Comparison of ENCODE assay signal across 8 mouse cellular contexts in genomic region chr9:58489133-58489864, GRCm38 (mm10). TPM values are rescaled to one million over a fixed set of nuclear protein-coding genes. Genes with fewer than 3 reads are reported as not detected.
A peak's percentile ranks its signal among the peaks of the same experiment; 100 is the strongest.
DNase-seq lines count a peak whose midpoint lies in the region; ATAC-seq and TF ChIP-seq lines count a peak whose summit lies in the region.

No protein-coding gene starts in this region.

- WGBS in heart, embryonic 15.5 days = 9% methylated on average over 13 of the region's 13 CpGs
- WGBS in forebrain, embryonic 10.5 days = 1% methylated on average over 13 of the region's 13 CpGs
- WGBS in limb, embryonic 15.5 days = 4% methylated on average over 13 of the region's 13 CpGs
- 7% methylated on average over 13 of the region's 13 CpGs for WGBS in stomach, postnatal 0 days

- H3K27me3 ChIP-seq in heart, embryonic 15.5 days = peaks cover 63% of the 10 kb centered on the region
- peaks cover 87% of the 10 kb centered on the region for H3K27me3 ChIP-seq in forebrain, embryonic 10.5 days (ENCODE audit: poor library complexity, severe bottlenecking)
- H3K27me3 ChIP-seq in limb, embryonic 15.5 days = peaks cover 11% of the 10 kb centered on the region
- peaks cover 5% of the 10 kb centered on the region; the same call in 1 of the 2 replicates for H3K27me3 ChIP-seq in stomach, postnatal 0 days (ENCODE audit: control insufficient read depth, insufficient read depth, low read length)

- no peak for TF ChIP-seq EP300 in stomach, postnatal 0 days (optimal IDR thresholded peaks at IDR 0.05)

- H3K27ac ChIP-seq in heart, embryonic 15.5 days = 0 out of 2 replicates have a peak overlapping the region, but pooled peaks have one; percentile 74
- peak overlapping the region; percentile 88 for H3K27ac ChIP-seq in forebrain, embryonic 10.5 days
- peak overlapping the region; percentile 90 for H3K27ac ChIP-seq in limb, embryonic 15.5 days
- H3K27ac ChIP-seq in stomach, postnatal 0 days (replicated peaks) = no peak overlapping the region

- no peak for DNase-seq in heart, adult 9 months (ENCODE audit: low spot score in 2 of 2)
- peak; percentile 20 for DNase-seq in adrenal gland, postnatal 14 days
- peak; percentile 22 for DNase-seq in forebrain, embryonic 10.5 days (ENCODE audit: extremely low spot score, low spot score)
- no peak for DNase-seq in stomach, postnatal 0 days (ENCODE audit: low spot score)
- no peak for DNase-seq in layer of hippocampus, adult 18-20 months (ENCODE audit: low spot score in 2 of 2)
- DNase-seq in thymus, postnatal 25 days = no peak

- no peaks in the 10 kb centered on the region for H3K9me3 ChIP-seq in heart, embryonic 15.5 days (replicated peaks)
- H3K9me3 ChIP-seq in forebrain, embryonic 10.5 days = no peaks in the 10 kb centered on the region
- H3K9me3 ChIP-seq in limb, embryonic 15.5 days = no peaks in the 10 kb centered on the region
- no peaks in the 10 kb centered on the region for H3K9me3 ChIP-seq in stomach, postnatal 0 days (ENCODE audit: control insufficient read depth, low read length)

- peaks cover 21% of the 10 kb centered on the region for H3K4me1 ChIP-seq in heart, embryonic 15.5 days (replicated peaks)
- peaks cover 37% of the 10 kb centered on the region for H3K4me1 ChIP-seq in forebrain, embryonic 10.5 days
- H3K4me1 ChIP-seq in limb, embryonic 15.5 days = peaks cover 37% of the 10 kb centered on the region
- H3K4me1 ChIP-seq in stomach, postnatal 0 days (replicated peaks; ENCODE audit: control insufficient read depth, insufficient read depth) = no peaks in the 10 kb centered on the region

- no peak for TF ChIP-seq CTCF in stomach, postnatal 0 days (IDR thresholded peaks at IDR 0.05; ENCODE audit: low read depth)

- H3K4me3 ChIP-seq in heart, embryonic 15.5 days = peak overlapping the region; percentile 78
- H3K4me3 ChIP-seq in forebrain, embryonic 10.5 days = peak overlapping the region; percentile 76
- H3K4me3 ChIP-seq in limb, embryonic 15.5 days = peak overlapping the region; percentile 73
- H3K4me3 ChIP-seq in stomach, postnatal 0 days (ENCODE audit: low read depth, low read length) = peak overlapping the region; percentile 62

- no peak for ATAC-seq in heart, embryonic 15.5 days (replicated peaks; ENCODE audit: insufficient number of reproducible peaks, insufficient read depth, low FRiP score, low read depth)
- ATAC-seq in limb, embryonic 15.5 days (ENCODE audit: insufficient number of reproducible peaks, low FRiP score, low TSS enrichment, low read depth) = no peak; the same call in 1 of the 2 replicates
- no peak; the same call in 1 of the 2 replicates for ATAC-seq in stomach, postnatal 0 days (ENCODE audit: low FRiP score, low TSS enrichment)

- peak overlapping the region; percentile 79 for H3K9ac ChIP-seq in heart, embryonic 15.5 days
- peak overlapping the region; percentile 76 for H3K9ac ChIP-seq in limb, embryonic 15.5 days
- peak overlapping the region; percentile 71 for H3K9ac ChIP-seq in stomach, postnatal 0 days (ENCODE audit: low read length)

- peak overlapping the region; percentile 99 for H3K4me2 ChIP-seq in heart, embryonic 15.5 days
- H3K4me2 ChIP-seq in limb, embryonic 15.5 days = peak overlapping the region; percentile 93
- peak overlapping the region; percentile 95 for H3K4me2 ChIP-seq in stomach, postnatal 0 days (replicated peaks; ENCODE audit: low read depth)

- H3K36me3 ChIP-seq in heart, embryonic 15.5 days = no peaks in the 10 kb centered on the region
- H3K36me3 ChIP-seq in forebrain, embryonic 10.5 days (replicated peaks) = no peaks in the 10 kb centered on the region
- no peaks in the 10 kb centered on the region for H3K36me3 ChIP-seq in limb, embryonic 15.5 days
- no peaks in the 10 kb centered on the region for H3K36me3 ChIP-seq in stomach, postnatal 0 days (ENCODE audit: control insufficient read depth, insufficient read depth, low read length)

RNA-seq across cellular contexts. Expression of gene Insyn1, which starts 0.9 kb away (rescaled TPM):
- polyA plus RNA-seq in heart, embryonic 15.5 days (2015; fragmentation: Nextera tagmentation; extraction: Ambion mirVana) = 0.71 and 1.4 TPM in 2 replicates
- total RNA-seq in adrenal gland, postnatal 14 days (2021) = 8.0 and 8.9 TPM in 2 replicates
- polyA plus RNA-seq in forebrain, embryonic 10.5 days (2016; fragmentation: Nextera tagmentation; extraction: Ambion mirVana) = 0.66 TPM in 2 replicates
- 2.9 and 3.2 TPM in 2 replicates for polyA plus RNA-seq in limb, embryonic 15.5 days (2015; fragmentation: Nextera tagmentation; extraction: Ambion mirVana)
- 0.58 and 0.94 TPM in 2 replicates for polyA plus RNA-seq in stomach, postnatal 0 days (2015; fragmentation: Nextera tagmentation; extraction: Ambion mirVana)
- total RNA-seq in layer of hippocampus, adult 18-20 months (2021) = 100 to 1,000 TPM; 255 to 268 TPM

Comparison
In these comparisons a context has a peak if more than half of its experiments do, and no peak if none do; other contexts are left out.
1. DNase-seq: peak in adrenal gland, postnatal 14 days (single experiment) and forebrain, embryonic 10.5 days (single experiment); none in heart, adult 9 months (0 of 2), stomach, postnatal 0 days (single experiment), layer of hippocampus, adult 18-20 months (0 of 2) and thymus, postnatal 25 days (single experiment).
2. Peak in every context shown above with its lines, with median percentiles within 50 percentile points of each other: H3K4me2 ChIP-seq, H3K4me3 ChIP-seq and H3K9ac ChIP-seq.